Mouse (Mus musculus) MEL (cell line): Measurements from ENCODE around the gene Hsdl2.

Source experiments
- CTCF ChIP-seq, 3 experiments: IDR thresholded peaks in 2 of 3; conservative IDR thresholded peaks in 1 of 3; 2 replicates each; pipeline ENCODE4 v1.5.1; 2011 to 2012; ENCODE audit warnings: low read length in 3 of 3, low read depth in 2 of 3, mild to moderate bottlenecking in 2 of 3, improper control_type of control experiment in 1 of 3, inconsistent platforms in 1 of 3, mixed read lengths in 1 of 3, moderate library complexity in 1 of 3; ENCODE audit not compliant: control insufficient read depth in 1 of 3, insufficient read depth in 1 of 3, poor library complexity in 1 of 3, severe bottlenecking in 1 of 3
- EP300 ChIP-seq, 2 experiments: IDR thresholded peaks; 2 replicates each; pipeline ENCODE4 v1.6.1; 2011; ENCODE audit warnings: improper control_type of control experiment in 2 of 2, low read length in 2 of 2, low read depth in 1 of 2, mild to moderate bottlenecking in 1 of 2
- ETS1 ChIP-seq: IDR thresholded peaks from 2 replicates; pipeline ENCODE4 v1.6.1; 2012; ENCODE audit warnings: low read depth, mild to moderate bottlenecking, inconsistent platforms, low read length, improper control_type of control experiment, moderate library complexity
- HCFC1 ChIP-seq: IDR thresholded peaks from 2 replicates; pipeline ENCODE4 v1.6.1; 2012; ENCODE audit warnings: low read depth, mild to moderate bottlenecking, inconsistent platforms, low read length, improper control_type of control experiment, moderate library complexity
- MAX ChIP-seq: IDR thresholded peaks from 2 replicates; pipeline ENCODE4 v1.6.1; 2011; ENCODE audit warnings: low read length, improper control_type of control experiment
- TBP ChIP-seq: IDR thresholded peaks from 2 replicates; pipeline ENCODE4 v1.8.0; 2011; ENCODE audit warnings: low read depth, low read length, improper control_type of control experiment
- UBTF ChIP-seq: IDR thresholded peaks from 2 replicates; pipeline ENCODE4 v1.6.1; 2012; ENCODE audit warnings: low read depth, mild to moderate bottlenecking, inconsistent platforms, low read length, improper control_type of control experiment, moderate library complexity, borderline replicate concordance; ENCODE audit not compliant: insufficient read depth
- USF1 ChIP-seq: IDR thresholded peaks from 2 replicates; pipeline ENCODE4 v1.6.1; 2014; ENCODE audit warnings: low read depth, mild to moderate bottlenecking, inconsistent platforms, low read length, improper control_type of control experiment, moderate library complexity
- USF2 ChIP-seq, 2 experiments: IDR thresholded peaks; 2 replicates each; pipeline ENCODE4 v1.6.1; 2011 to 2012; ENCODE audit warnings: improper control_type of control experiment in 2 of 2, low read length in 2 of 2, borderline replicate concordance in 1 of 2, inconsistent platforms in 1 of 2, low read depth in 1 of 2, mild to moderate bottlenecking in 1 of 2; ENCODE audit not compliant: insufficient read depth in 1 of 2
- ZC3H11A ChIP-seq: IDR thresholded peaks from 2 replicates; pipeline ENCODE4 v1.6.1; 2012; ENCODE audit warnings: low read depth, mild to moderate bottlenecking, inconsistent platforms, low read length, improper control_type of control experiment
- ZNF384 ChIP-seq: IDR thresholded peaks from 2 replicates; pipeline ENCODE4 v1.6.1; 2012; ENCODE audit warnings: low read depth, mild to moderate bottlenecking, inconsistent platforms, low read length, improper control_type of control experiment

DNA sequence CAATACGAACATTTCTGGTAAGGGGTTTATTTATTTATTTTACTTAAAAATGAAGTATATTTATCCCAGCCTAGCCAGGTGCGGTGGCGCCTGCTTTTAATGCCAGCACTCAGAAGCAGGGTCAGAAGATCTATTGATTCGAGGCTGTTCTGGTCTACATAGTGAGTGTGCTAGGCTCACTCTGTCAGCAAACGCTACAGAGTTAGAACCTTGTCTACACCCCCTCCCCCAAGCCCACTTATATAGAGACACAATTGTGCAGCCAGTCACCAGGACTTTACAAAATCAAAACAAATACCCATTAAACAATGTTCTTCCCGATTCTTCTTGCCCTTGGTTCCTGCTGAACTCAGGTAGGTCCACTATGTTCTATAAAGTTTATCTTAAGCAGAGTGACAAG lies 823 bp downstream of the Hsdl2 start:
- TF ChIP-seq CTCF (IDR thresholded peaks at IDR 0.05 in 2 of 3, conservative IDR thresholded peaks at IDR 0.05 in 1 of 3; ENCODE audit: control insufficient read depth in 1 of 3, insufficient read depth in 1 of 3, low read depth in 2 of 3, low read length in 3 of 3, poor library complexity in 1 of 3, severe bottlenecking in 1 of 3) (no peak), ZNF384 (no peak), USF2 (IDR thresholded peaks at IDR 0.05; ENCODE audit: borderline replicate concordance in 1 of 2, insufficient read depth in 1 of 2, low read depth in 1 of 2, low read length in 2 of 2) (no peak), UBTF (no peak), USF1 (no peak), TBP (no peak), HCFC1 (no peak), ETS1 (no peak), EP300 (IDR thresholded peaks at IDR 0.05; ENCODE audit: low read depth in 1 of 2, low read length in 2 of 2) (no peak), ZC3H11A (no peak), MAX (no peak)
